Mouse (Mus musculus) CH12.LX (cell line): ENCODE data around the gene Gm43738. TPM values are rescaled to one million over a fixed set of nuclear protein-coding genes. Genes with fewer than 3 reads are reported as not detected.

Source experiments
- DNase-seq: peaks from one replicate; pipeline ENCODE4 v3.0.0-alpha.2; 2013; ENCODE audit errors: extremely low read depth
- H3K27ac ChIP-seq: 2 replicates; pipeline ENCODE4 v1.5.1; 2012; ENCODE audit warnings: low read depth, mild to moderate bottlenecking, control low read depth, moderate library complexity; ENCODE audit not compliant: insufficient read depth
- H3K27me3 ChIP-seq: replicated peaks from 2 replicates; pipeline ENCODE3; 2012; ENCODE audit warnings: inconsistent platforms
- H3K36me3 ChIP-seq, 2 experiments: replicated peaks in 1 of 2; 2 replicates each; pipeline versions ENCODE3 to v1.6.1; 2012; ENCODE audit warnings: inconsistent platforms in 1 of 2, low read length in 1 of 2, mild to moderate bottlenecking in 1 of 2, mixed read lengths in 1 of 2, moderate library complexity in 1 of 2; ENCODE audit not compliant: control insufficient read depth in 1 of 2, insufficient read depth in 1 of 2
- H3K4me1 ChIP-seq, 2 experiments: 2 replicates each; pipeline ENCODE4 v1.6.1; 2012; ENCODE audit warnings: inconsistent platforms in 1 of 2, moderate library complexity in 1 of 2; ENCODE audit not compliant: insufficient read depth in 2 of 2, control insufficient read depth in 1 of 2
- H3K4me2 ChIP-seq: 2 replicates; pipeline ENCODE4 v1.6.1; 2012; ENCODE audit warnings: low read depth, mild to moderate bottlenecking, control low read depth; ENCODE audit not compliant: poor library complexity, insufficient read depth, severe bottlenecking
- H3K4me3 ChIP-seq, 3 experiments: fragments of 150-350 bp in 1 of 3; sonication (generic) in 1 of 3; replicated peaks in 1 of 3; 2 replicates each; pipeline versions ENCODE3 to v1.5.1; 2011 to 2012; ENCODE audit warnings: low read depth in 2 of 3, low read length in 2 of 3, mild to moderate bottlenecking in 2 of 3, moderate library complexity in 2 of 3, control low read depth in 1 of 3, improper control_type of control experiment in 1 of 3, inconsistent platforms in 1 of 3, mixed read lengths in 1 of 3; ENCODE audit not compliant: poor library complexity in 1 of 3
- H3K79me2 ChIP-seq: replicated peaks from 2 replicates; pipeline ENCODE4 v1.6.1; 2012; ENCODE audit warnings: mild to moderate bottlenecking, moderate library complexity; ENCODE audit not compliant: control insufficient read depth, poor library complexity, insufficient read depth, severe bottlenecking; ENCODE audit errors: extremely low read depth
- H3K9ac ChIP-seq: 2 replicates; pipeline ENCODE4 v1.6.1; 2012; ENCODE audit warnings: low read depth, mild to moderate bottlenecking, control low read depth, moderate library complexity; ENCODE audit not compliant: insufficient read depth
- H3K9me3 ChIP-seq: replicated peaks from 2 replicates; pipeline ENCODE3; 2012; ENCODE audit warnings: low read length, inconsistent platforms, mixed read lengths
- BHLHE40 ChIP-seq: IDR thresholded peaks from 2 replicates; pipeline ENCODE4 v1.6.1; 2011; ENCODE audit warnings: mild to moderate bottlenecking, low read depth, low read length, improper control_type of control experiment
- CHD1 ChIP-seq: IDR thresholded peaks from 2 replicates; pipeline ENCODE4 v1.6.1; 2012; ENCODE audit warnings: low read depth, low read length, improper control_type of control experiment, inconsistent platforms
- CHD2 ChIP-seq: IDR thresholded peaks from 2 replicates; pipeline ENCODE4 v1.6.1; 2011; ENCODE audit warnings: low read length, improper control_type of control experiment
- EP300 ChIP-seq: IDR thresholded peaks from 2 replicates; pipeline ENCODE4 v1.6.1; 2011; ENCODE audit warnings: low read length, improper control_type of control experiment
- GABPA ChIP-seq: IDR thresholded peaks from 2 replicates; pipeline ENCODE4 v1.6.1; 2012; ENCODE audit warnings: low read depth, low read length, improper control_type of control experiment, inconsistent platforms; ENCODE audit not compliant: insufficient replicate concordance
- HCFC1 ChIP-seq: IDR thresholded peaks from 2 replicates; pipeline ENCODE4 v1.6.1; 2012; ENCODE audit warnings: low read depth, mild to moderate bottlenecking, inconsistent platforms, low read length, improper control_type of control experiment
- IRF4 ChIP-seq: IDR thresholded peaks from 2 replicates; pipeline ENCODE4 v1.6.1; 2014; ENCODE audit warnings: low read depth, mild to moderate bottlenecking, inconsistent platforms, low read length, improper control_type of control experiment
- JUN ChIP-seq: IDR thresholded peaks from 2 replicates; pipeline ENCODE4 v1.6.1; 2011; ENCODE audit warnings: low read depth, mild to moderate bottlenecking, low read length, improper control_type of control experiment, moderate library complexity; ENCODE audit not compliant: insufficient read depth
- JUND ChIP-seq: conservative IDR thresholded peaks from 2 replicates; pipeline ENCODE4 v1.6.1; 2011; ENCODE audit warnings: low read depth, low read length, improper control_type of control experiment
- KAT2A ChIP-seq: IDR thresholded peaks from 2 replicates; pipeline ENCODE4 v1.6.1; 2012; ENCODE audit warnings: low read length, improper control_type of control experiment, inconsistent platforms; ENCODE audit not compliant: insufficient replicate concordance
- MAFK ChIP-seq: IDR thresholded peaks from 2 replicates; pipeline ENCODE4 v1.6.1; 2011; ENCODE audit warnings: low read length, improper control_type of control experiment; ENCODE audit not compliant: insufficient replicate concordance
- MEF2A ChIP-seq: IDR thresholded peaks from 2 replicates; pipeline ENCODE4 v1.6.1; 2014; ENCODE audit warnings: low read depth, mild to moderate bottlenecking, inconsistent platforms, low read length, improper control_type of control experiment, borderline replicate concordance
- MXI1 ChIP-seq: IDR thresholded peaks from 2 replicates; pipeline ENCODE4 v1.6.1; 2011; ENCODE audit warnings: mild to moderate bottlenecking, low read depth, low read length, improper control_type of control experiment
- MYC ChIP-seq: IDR thresholded peaks from 2 replicates; pipeline ENCODE4 v1.6.1; 2011; ENCODE audit warnings: low read depth, mild to moderate bottlenecking, improper control_type of control experiment, low read length
- NELFE ChIP-seq: IDR thresholded peaks from 2 replicates; pipeline ENCODE4 v1.6.1; 2011; ENCODE audit warnings: low read depth, low read length, improper control_type of control experiment
- NRF1 ChIP-seq: IDR thresholded peaks from 2 replicates; pipeline ENCODE4 v1.6.1; 2014; ENCODE audit warnings: low read depth, mild to moderate bottlenecking, inconsistent platforms, low read length, improper control_type of control experiment, moderate library complexity
- POLR2AphosphoS2 ChIP-seq: IDR thresholded peaks from 2 replicates; pipeline ENCODE4 v1.6.1; 2011; ENCODE audit warnings: low read depth, low read length, improper control_type of control experiment
- RAD21 ChIP-seq: IDR thresholded peaks from 2 replicates; pipeline ENCODE4 v1.6.1; 2011; ENCODE audit warnings: low read depth, mild to moderate bottlenecking, low read length, improper control_type of control experiment, moderate library complexity
- RCOR1 ChIP-seq: conservative IDR thresholded peaks from 2 replicates; pipeline ENCODE4 v1.6.1; 2012; ENCODE audit warnings: low read depth, mild to moderate bottlenecking, inconsistent platforms, low read length, improper control_type of control experiment
- SIN3A ChIP-seq: IDR thresholded peaks from 2 replicates; pipeline ENCODE4 v1.6.1; 2012; ENCODE audit warnings: low read length, improper control_type of control experiment, inconsistent platforms
- SMC3 ChIP-seq: IDR thresholded peaks from 2 replicates; pipeline ENCODE4 v1.6.1; 2011; ENCODE audit warnings: low read depth, low read length, improper control_type of control experiment
- TCF12 ChIP-seq: IDR thresholded peaks from 2 replicates; pipeline ENCODE4 v1.6.1; 2014; ENCODE audit warnings: low read depth, mild to moderate bottlenecking, inconsistent platforms, low read length, improper control_type of control experiment
- USF2 ChIP-seq: conservative IDR thresholded peaks from 2 replicates; pipeline ENCODE4 v1.6.1; 2011; ENCODE audit warnings: low read depth, low read length, improper control_type of control experiment
- ZC3H11A ChIP-seq: IDR thresholded peaks from 2 replicates; pipeline ENCODE4 v1.6.1; 2012; ENCODE audit warnings: low read depth, mild to moderate bottlenecking, inconsistent platforms, low read length, improper control_type of control experiment
- ZKSCAN1 ChIP-seq: IDR thresholded peaks from 2 replicates; pipeline ENCODE4 v1.6.1; 2012; ENCODE audit warnings: low read depth, inconsistent platforms, low read length, improper control_type of control experiment, borderline replicate concordance
- ZMIZ1 ChIP-seq: IDR thresholded peaks from 2 replicates; pipeline ENCODE4 v1.6.1; 2012; ENCODE audit warnings: low read depth, mild to moderate bottlenecking, inconsistent platforms, low read length, improper control_type of control experiment
- dilution Hi-C: fragments of 300-500 bp; cut with MboI; formaldehyde crosslinking; loops from 2 replicates; pipeline ENCODE4 v1.14.3; 2020; ENCODE audit warnings: low sequenced_read_pairs; ENCODE audit not compliant: extremely low pct_unique_long_range_greater_than_20kb, extremely low pct_ligation_motif_present
- in situ Hi-C: fragments of 300-500 bp; cut with MboI; formaldehyde crosslinking; loops from 3 replicates; pipeline ENCODE4 v1.14.3; 2019; ENCODE audit warnings: low sequenced_read_pairs, low pct_ligation_motif_present, low pct_unique_long_range_greater_than_20kb, mixed read lengths
- polyA plus RNA-seq: library from polyadenylated mRNA; unstranded; fragments of >175 nt; gene quantifications from 2 replicates; pipeline ENCODE4 v1.2.1, GENCODE M21; 2012; ENCODE audit warnings: low read depth; ENCODE audit not compliant: insufficient read length
- total RNA-seq, 2 experiments: library from RNA; depleted of rRNA; stranded (reverse); fragments of 300-350 nt in 1 of 2; fragments of >200 nt in 1 of 2; gene quantifications; 2 replicates each; pipeline ENCODE4 v1.2.3; 2012 to 2014

Gm43738 gene
- total and polyA plus RNA-seq, 3 experiments, result not detected

DNA sequence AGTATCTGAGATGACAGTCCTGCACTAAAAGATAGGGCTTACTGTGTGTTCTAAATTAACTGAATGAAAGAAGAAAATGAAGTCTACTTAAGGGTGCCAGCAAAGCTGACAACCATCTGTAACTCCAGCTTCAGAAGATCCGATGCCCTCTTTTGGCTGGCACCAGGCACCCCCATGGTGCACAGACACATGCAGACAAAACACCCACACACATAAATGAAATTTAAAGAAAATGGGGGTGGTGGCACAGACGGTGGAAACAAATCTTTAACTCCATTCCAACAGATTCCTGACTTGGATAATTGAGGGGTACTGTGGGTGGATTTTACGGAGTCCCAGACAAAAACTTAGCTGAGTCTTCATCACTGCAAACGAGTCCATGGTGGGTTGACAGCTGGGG lies 30.9 kb upstream of the Gm43738 start:
- Histone ChIP-seq H3K27ac (no peak overlapping the region), H3K9ac (no peak overlapping the region), H3K9me3 (no peaks in the 10 kb centered on the region), H3K4me1 (no peaks in the 10 kb centered on the region), H3K4me3 (no peak overlapping the region), H3K27me3 (peaks cover 15% of the 10 kb centered on the region), H3K79me2 (no peaks in the 10 kb centered on the region), H3K4me2 (no peak overlapping the region), H3K36me3 (no peaks in the 10 kb centered on the region)
- TF ChIP-seq JUND (no peak), SMC3 (no peak), ZC3H11A (no peak), JUN (no peak), KAT2A (no peak), CHD1 (no peak), MYC (no peak), USF2 (no peak)
- dilution Hi-C loops, result no loop called here
- in situ Hi-C loops, result no loop called here
- no peak for DNase-seq

DNA sequence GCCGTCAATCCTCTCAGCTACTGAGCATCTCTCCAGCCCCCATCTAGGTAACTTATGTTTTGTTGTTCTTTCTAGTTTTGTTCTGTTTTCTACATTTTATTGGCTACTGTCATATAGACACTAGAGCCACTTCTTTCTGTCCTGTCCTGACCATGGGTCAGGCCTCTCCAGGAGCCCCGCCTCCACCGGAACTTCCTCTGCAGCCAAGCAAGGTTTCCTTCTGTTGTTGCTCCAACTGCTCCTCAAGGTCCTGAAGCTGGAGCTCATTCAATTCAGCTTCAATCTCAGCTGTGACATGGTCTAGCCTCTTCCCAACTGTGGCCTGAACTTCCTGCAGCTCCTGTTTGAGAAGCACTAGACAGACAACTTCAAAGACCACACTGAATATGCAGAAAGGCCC lies 29.0 kb upstream of the Gm43738 start:
- dilution Hi-C loops, result no loop called here
- H3K9ac ChIP-seq, result no peak overlapping the region
- no peak for DNase-seq
- in situ Hi-C loops, result no loop called here
- H3K9me3 ChIP-seq, result no peaks in the 10 kb centered on the region
- no peaks in the 10 kb centered on the region for H3K79me2 ChIP-seq
- no peak overlapping the region for H3K27ac ChIP-seq
- no peak overlapping the region for H3K4me2 ChIP-seq
- H3K36me3 ChIP-seq, result no peaks in the 10 kb centered on the region
- TF ChIP-seq RCOR1 (no peak), GABPA (no peak), IRF4 (no peak), CHD2 (no peak), NELFE (no peak), POLR2AphosphoS2 (no peak), ZMIZ1 (no peak), USF2 (no peak), MAFK (no peak), EP300 (no peak), TCF12 (no peak), MEF2A (no peak), ZKSCAN1 (no peak), HCFC1 (no peak), NRF1 (no peak), BHLHE40 (no peak), ZC3H11A (no peak), RAD21 (no peak), MXI1 (no peak), SIN3A (no peak)
- TF ChIP-seq, all 38 proteins: peak for 0
- H3K4me1 ChIP-seq, result no peaks in the 10 kb centered on the region
- no peak overlapping the region for H3K4me3 ChIP-seq
- H3K27me3 ChIP-seq, result peaks cover 7% of the 10 kb centered on the region
